Mouse (Mus musculus): ENCODE results near the gene Eif2a. TPM values are rescaled to one million over a fixed set of nuclear protein-coding genes. Genes with fewer than 3 reads are reported as not detected.

Eif2a gene
- total RNA-seq, 1 experiment = 88.9 TPM

DNA sequence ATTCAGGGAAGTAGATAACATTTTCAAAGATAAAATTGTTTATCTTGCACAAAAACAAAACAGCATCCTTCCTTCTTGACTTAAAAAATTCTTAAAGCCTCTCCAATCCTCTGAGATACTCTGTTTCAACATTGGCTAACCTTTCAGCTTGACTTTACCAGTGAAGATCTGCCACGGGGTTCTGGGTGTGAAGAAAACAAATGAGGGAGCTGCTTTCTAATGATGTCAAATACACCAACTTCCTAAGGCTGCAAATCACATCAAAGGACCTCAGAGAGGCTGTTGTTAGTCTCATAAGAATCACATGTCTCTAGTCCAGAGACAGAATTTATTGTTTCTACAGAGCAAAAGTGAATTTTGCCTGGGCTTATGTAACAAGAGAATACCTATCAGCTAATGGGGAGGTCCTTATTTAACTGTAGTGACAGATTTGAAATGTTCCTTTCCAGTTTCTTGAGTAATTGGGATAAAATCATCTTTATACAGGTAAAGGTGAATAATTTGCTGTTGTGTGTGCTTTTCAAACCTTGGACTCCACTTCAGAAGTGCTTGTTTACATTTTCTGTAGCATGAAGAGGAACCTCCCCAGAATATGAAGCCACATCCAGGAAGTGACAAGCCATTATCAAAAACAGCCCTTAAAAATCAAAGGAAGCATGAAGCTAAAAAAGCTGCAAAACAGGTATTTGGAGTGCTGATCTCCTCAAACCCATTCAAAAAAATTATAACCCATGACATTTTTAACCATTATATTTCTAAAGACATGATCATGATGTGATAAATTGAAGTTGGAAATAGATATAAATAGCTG is 26.6 kb downstream of the Eif2a start:
- in situ Hi-C loops (cut with MboI; ENCODE audit: low sequenced_read_pairs in 2 of 2, unreplicated experiment in 2 of 2) = no loop called here
- no peak for TF ChIP-seq HCFC1 (IDR thresholded peaks at IDR 0.05; ENCODE audit: borderline replicate concordance, insufficient read depth, low read length)
- TF ChIP-seq CHD2 (IDR thresholded peaks at IDR 0.05; ENCODE audit: low read depth, low read length) = no peak
- no peak for TF ChIP-seq ZC3H11A (IDR thresholded peaks at IDR 0.05; ENCODE audit: borderline replicate concordance, low read depth, low read length)
- TF ChIP-seq MAFK (IDR thresholded peaks at IDR 0.05; ENCODE audit: insufficient read depth, low read depth, low read length) = no peak
- TF ChIP-seq ZNF384 (IDR thresholded peaks at IDR 0.05; ENCODE audit: low read depth, low read length) = no peak
- peaks cover 29% of the 10 kb centered on the region for H3K36me3 ChIP-seq (ENCODE audit: control insufficient read depth, insufficient read depth, low read length, poor library complexity, severe bottlenecking)

DNA sequence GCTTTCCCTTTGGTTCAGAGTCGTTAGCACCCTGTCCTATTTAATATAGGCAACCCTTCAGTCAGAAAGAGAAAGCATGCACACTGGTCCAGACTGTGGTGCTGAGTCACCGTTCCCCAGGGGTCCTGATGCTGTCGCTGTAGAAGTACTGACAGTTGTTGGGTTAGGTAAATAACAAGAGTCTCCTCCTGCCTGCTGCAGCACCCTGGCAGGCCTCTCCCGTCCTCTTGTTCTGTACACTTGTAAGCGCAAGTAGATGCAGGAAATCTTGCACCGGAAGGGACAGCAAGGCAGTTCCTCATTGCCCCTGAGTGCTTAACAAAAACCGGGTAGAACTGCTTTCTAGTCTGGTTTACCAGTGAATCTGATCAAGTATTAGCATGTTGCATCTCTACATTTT is 31.0 kb downstream of the Eif2a start:
- Histone ChIP-seq H3K4me3 (ENCODE audit: insufficient read depth in 1 of 2, low read depth in 1 of 2, low read length in 2 of 2, poor library complexity in 1 of 2, severe bottlenecking in 1 of 2) (no peak overlapping the region), H3K27ac (ENCODE audit: insufficient read depth, low read depth, low read length, poor library complexity, severe bottlenecking) (peak overlapping the region; percentile 63), H3K9me3 (ENCODE audit: control insufficient read depth, insufficient read depth, low read depth, low read length) (no peaks in the 10 kb centered on the region), H3K9ac (ENCODE audit: insufficient read depth, low read depth, low read length, poor library complexity, severe bottlenecking) (no peak overlapping the region), H3K4me1 (ENCODE audit: control insufficient read depth in 2 of 2, insufficient read depth in 2 of 2, low read length in 2 of 2, poor library complexity in 1 of 2) (peaks cover 0 to 15% of the 10 kb centered on the region in 2 experiments; a peak in 2 of 4 replicates), H3K36me3 (ENCODE audit: control insufficient read depth, insufficient read depth, low read length, poor library complexity, severe bottlenecking) (peaks cover 25% of the 10 kb centered on the region)
- TF ChIP-seq CHD2 (IDR thresholded peaks at IDR 0.05; ENCODE audit: low read depth, low read length) (no peak), ZC3H11A (IDR thresholded peaks at IDR 0.05; ENCODE audit: borderline replicate concordance, low read depth, low read length) (no peak), MAFK (IDR thresholded peaks at IDR 0.05; ENCODE audit: insufficient read depth, low read depth, low read length) (peak; percentile 75)
- in situ Hi-C loops (cut with MboI; ENCODE audit: low sequenced_read_pairs in 2 of 2, unreplicated experiment in 2 of 2) = no loop called here
- DNase-seq (ENCODE audit: low read depth, low spot score) = no peak

More for the DNA sequence above, 26.6 kb downstream of the Eif2a start:
- H3K27ac ChIP-seq (ENCODE audit: insufficient read depth, low read depth, low read length, poor library complexity, severe bottlenecking) = no peak overlapping the region
- DNase-seq (ENCODE audit: low read depth, low spot score) = no peak
- no peak overlapping the region for H3K4me3 ChIP-seq (ENCODE audit: insufficient read depth in 1 of 2, low read depth in 1 of 2, low read length in 2 of 2, poor library complexity in 1 of 2, severe bottlenecking in 1 of 2)
- peaks cover 0 to 11% of the 10 kb centered on the region in 2 experiments; a peak in 2 of 4 replicates for H3K4me1 ChIP-seq (ENCODE audit: control insufficient read depth in 2 of 2, insufficient read depth in 2 of 2, low read length in 2 of 2, poor library complexity in 1 of 2)
- H3K9me3 ChIP-seq (ENCODE audit: control insufficient read depth, insufficient read depth, low read depth, low read length) = no peaks in the 10 kb centered on the region
- no peak overlapping the region for H3K9ac ChIP-seq (ENCODE audit: insufficient read depth, low read depth, low read length, poor library complexity, severe bottlenecking)

DNA sequence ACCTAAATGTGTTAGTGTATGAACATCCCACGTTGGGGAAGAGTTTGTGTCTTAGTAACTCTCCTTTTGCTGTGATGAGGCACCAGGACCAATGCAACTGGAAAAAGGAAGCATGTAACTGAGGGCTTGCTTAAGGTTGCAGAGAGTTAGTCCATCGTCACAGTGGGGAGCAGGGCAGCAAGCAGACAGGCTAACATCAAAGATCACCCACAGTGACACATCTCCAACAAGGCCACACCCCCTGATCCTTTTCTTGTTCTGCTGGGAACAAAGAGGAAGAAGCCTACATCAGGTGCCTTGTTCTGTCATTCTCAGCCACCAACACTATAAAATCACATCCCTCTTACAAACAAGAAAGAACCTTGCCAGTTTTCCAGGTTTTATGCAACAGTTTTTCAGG is 34.3 kb downstream of the Eif2a start:
- no peak for TF ChIP-seq CHD2 (IDR thresholded peaks at IDR 0.05; ENCODE audit: low read depth, low read length)
- no peak for TF ChIP-seq MAFK (IDR thresholded peaks at IDR 0.05; ENCODE audit: insufficient read depth, low read depth, low read length)
- no peak for TF ChIP-seq HCFC1 (IDR thresholded peaks at IDR 0.05; ENCODE audit: borderline replicate concordance, insufficient read depth, low read length)
- TF ChIP-seq ZC3H11A (IDR thresholded peaks at IDR 0.05; ENCODE audit: borderline replicate concordance, low read depth, low read length) = no peak
- no peak for TF ChIP-seq ZNF384 (IDR thresholded peaks at IDR 0.05; ENCODE audit: low read depth, low read length)
- Histone ChIP-seq H3K36me3 (ENCODE audit: control insufficient read depth, insufficient read depth, low read length, poor library complexity, severe bottlenecking) (peaks cover 15% of the 10 kb centered on the region), H3K9ac (ENCODE audit: insufficient read depth, low read depth, low read length, poor library complexity, severe bottlenecking) (no peak overlapping the region), H3K4me1 (ENCODE audit: control insufficient read depth in 2 of 2, insufficient read depth in 2 of 2, low read length in 2 of 2, poor library complexity in 1 of 2) (peaks cover 0 to 12% of the 10 kb centered on the region in 2 experiments; a peak in 2 of 4 replicates), H3K27ac (ENCODE audit: insufficient read depth, low read depth, low read length, poor library complexity, severe bottlenecking) (no peak overlapping the region), H3K9me3 (ENCODE audit: control insufficient read depth, insufficient read depth, low read depth, low read length) (no peaks in the 10 kb centered on the region), H3K4me3 (ENCODE audit: insufficient read depth in 1 of 2, low read depth in 1 of 2, low read length in 2 of 2, poor library complexity in 1 of 2, severe bottlenecking in 1 of 2) (no peak overlapping the region)
- no peak for DNase-seq (ENCODE audit: low read depth, low spot score)
- in situ Hi-C loops (cut with MboI; ENCODE audit: low sequenced_read_pairs in 2 of 2, unreplicated experiment in 2 of 2) = no loop called here

DNA sequence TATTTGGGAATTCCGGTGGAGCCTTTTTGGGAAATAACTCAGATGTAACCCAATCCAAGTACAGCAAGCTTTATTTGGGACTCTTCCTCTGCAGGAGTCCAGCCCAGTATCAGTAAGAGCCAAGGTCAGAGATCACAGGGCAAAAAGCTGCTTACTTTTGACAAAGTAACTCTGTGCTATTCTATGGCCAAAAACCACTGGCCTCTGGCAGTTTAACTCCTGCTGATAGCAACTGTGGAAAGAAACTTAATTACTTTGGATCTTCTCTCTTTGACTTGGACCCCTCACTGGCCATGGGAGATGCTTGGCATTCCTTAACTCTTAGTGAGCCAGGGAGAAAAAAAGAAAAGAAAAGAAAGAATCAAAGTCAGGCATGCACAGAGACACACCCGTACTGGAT is 35.8 kb downstream of the Eif2a start:
- H3K4me3 ChIP-seq (ENCODE audit: insufficient read depth in 1 of 2, low read depth in 1 of 2, low read length in 2 of 2, poor library complexity in 1 of 2, severe bottlenecking in 1 of 2) = no peak overlapping the region
- peak overlapping the region; percentile 85; the same call in 1 of the 2 replicates for H3K27ac ChIP-seq (ENCODE audit: insufficient read depth, low read depth, low read length, poor library complexity, severe bottlenecking)
- peaks cover 6% of the 10 kb centered on the region for H3K36me3 ChIP-seq (ENCODE audit: control insufficient read depth, insufficient read depth, low read length, poor library complexity, severe bottlenecking)
- no peak for TF ChIP-seq HCFC1 (IDR thresholded peaks at IDR 0.05; ENCODE audit: borderline replicate concordance, insufficient read depth, low read length)
- no peak for TF ChIP-seq CHD2 (IDR thresholded peaks at IDR 0.05; ENCODE audit: low read depth, low read length)
- peak; percentile 34; the same call in 1 of the 2 replicates for TF ChIP-seq ZNF384 (IDR thresholded peaks at IDR 0.05; ENCODE audit: low read depth, low read length)
- TF ChIP-seq ZC3H11A (IDR thresholded peaks at IDR 0.05; ENCODE audit: borderline replicate concordance, low read depth, low read length) = no peak
- TF ChIP-seq MAFK (IDR thresholded peaks at IDR 0.05; ENCODE audit: insufficient read depth, low read depth, low read length) = no peak
- no peak overlapping the region for H3K9ac ChIP-seq (ENCODE audit: insufficient read depth, low read depth, low read length, poor library complexity, severe bottlenecking)
- H3K4me1 ChIP-seq (ENCODE audit: control insufficient read depth in 2 of 2, insufficient read depth in 2 of 2, low read length in 2 of 2, poor library complexity in 1 of 2) = peaks cover 0 to 7% of the 10 kb centered on the region in 2 experiments; a peak in 1 of 4 replicates
- DNase-seq (ENCODE audit: low read depth, low spot score) = peak; percentile 47
- no peaks in the 10 kb centered on the region for H3K9me3 ChIP-seq (ENCODE audit: control insufficient read depth, insufficient read depth, low read depth, low read length)
- in situ Hi-C loops (cut with MboI; ENCODE audit: low sequenced_read_pairs in 2 of 2, unreplicated experiment in 2 of 2) = no loop called here
